Mouse (Mus musculus): ENCODE results near the gene Racgap1.

The Racgap1 gene

GRCm38 (mm10) chr15:99651163-99651872 lies at the start of gene Racgap1:
Gene Racgap1 (minus strand): TSS chr15:99651656.
- peak; percentile 87 to 98 for DNase-seq (ENCODE audit: low spot score in 2 of 2)

- no peak for DNase-seq (ENCODE audit: low spot score in 2 of 2)
Observed at GRCm38 (mm10) chr15:99700219-99701106, 49.0 kb upstream of the Racgap1 start.

GRCm38 (mm10) chr15:99699715-99700114 lies 48.3 kb upstream of the Racgap1 start:
- no peak for DNase-seq (ENCODE audit: low spot score in 2 of 2)

- DNase-seq (ENCODE audit: low spot score in 2 of 2) = no peak
Observed at GRCm38 (mm10) chr15:99698533-99699085, 47.2 kb upstream of the Racgap1 start.

GRCm38 (mm10) chr15:99697309-99697708 lies 45.9 kb upstream of the Racgap1 start:
- no peak for DNase-seq (ENCODE audit: low spot score in 2 of 2)

GRCm38 (mm10) chr15:99691976-99692375 lies 40.5 kb upstream of the Racgap1 start:
- DNase-seq (ENCODE audit: low spot score in 2 of 2) = no peak

GRCm38 (mm10) chr15:99690924-99691323 lies 39.5 kb upstream of the Racgap1 start:
- no peak for DNase-seq (ENCODE audit: low spot score in 2 of 2)

- peak in 1 of 2 experiments; percentile 76 for DNase-seq (ENCODE audit: low spot score in 2 of 2)
Observed at GRCm38 (mm10) chr15:99688712-99689111, 37.3 kb upstream of the Racgap1 start.

GRCm38 (mm10) chr15:99684156-99684555 lies 32.7 kb upstream of the Racgap1 start:
- no peak for DNase-seq (ENCODE audit: low spot score in 2 of 2)

- DNase-seq (ENCODE audit: low spot score in 2 of 2) = no peak
Observed at GRCm38 (mm10) chr15:99682880-99683279, 31.4 kb upstream of the Racgap1 start.

- DNase-seq (ENCODE audit: low spot score in 2 of 2) = no peak
Observed at GRCm38 (mm10) chr15:99679008-99679407, 27.6 kb upstream of the Racgap1 start.

- DNase-seq (ENCODE audit: low spot score in 2 of 2) = no peak
Observed at GRCm38 (mm10) chr15:99678063-99678800, 26.8 kb upstream of the Racgap1 start.

GRCm38 (mm10) chr15:99677089-99677488 lies 25.6 kb upstream of the Racgap1 start:
- DNase-seq (ENCODE audit: low spot score in 2 of 2) = no peak

- no peak for DNase-seq (ENCODE audit: low spot score in 2 of 2)
Observed at GRCm38 (mm10) chr15:99674866-99675265, 23.4 kb upstream of the Racgap1 start.

GRCm38 (mm10) chr15:99671783-99672182 lies 20.3 kb upstream of the Racgap1 start:
- DNase-seq (ENCODE audit: low spot score in 2 of 2) = peak in 1 of 2 experiments; percentile 56

GRCm38 (mm10) chr15:99670964-99671670 lies 19.7 kb upstream of the Racgap1 start:
- no peak for DNase-seq (ENCODE audit: low spot score in 2 of 2)

- DNase-seq (ENCODE audit: low spot score in 2 of 2) = peak in 1 of 2 experiments; percentile 72
Observed at GRCm38 (mm10) chr15:99670154-99670821, 18.8 kb upstream of the Racgap1 start, which contains the start of gene Asic1. Gene Asic1 (plus strand): TSS chr15:99670368.

GRCm38 (mm10) chr15:99669392-99669791 lies 17.9 kb upstream of the Racgap1 start:
- no peak for DNase-seq (ENCODE audit: low spot score in 2 of 2)

GRCm38 (mm10) chr15:99668881-99669280 lies 17.4 kb upstream of the Racgap1 start:
- DNase-seq (ENCODE audit: low spot score in 2 of 2) = peak in 1 of 2 experiments; percentile 83

- DNase-seq (ENCODE audit: low spot score in 2 of 2) = no peak
Observed at GRCm38 (mm10) chr15:99667544-99667943, 16.1 kb upstream of the Racgap1 start.
